Mouse (Mus musculus): ENCODE measurements around the gene Farp1.

The Farp1 gene

DNA sequence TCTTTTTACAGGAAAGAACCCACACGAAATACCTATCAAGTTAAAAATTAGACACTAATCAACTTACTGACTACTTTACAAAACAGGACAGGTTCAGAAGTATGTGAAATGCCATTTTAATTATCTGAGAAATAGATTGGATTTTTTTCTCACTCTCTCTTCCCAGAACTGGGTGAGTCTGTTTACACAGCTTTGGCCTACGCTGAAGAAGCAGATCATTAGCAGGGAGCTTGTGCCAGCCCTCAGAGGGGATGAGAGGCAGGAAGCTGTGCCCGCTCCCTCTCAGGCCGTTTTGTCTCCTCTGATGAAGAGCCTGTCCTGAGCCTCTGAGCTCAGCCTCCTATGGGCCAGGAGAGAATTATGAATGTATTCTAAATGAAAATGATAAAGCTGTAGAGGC is 216.7 kb downstream of the Farp1 start:
- intact Hi-C loops (cut with DNase I): loop anchor here (10.0 kb wide), 1 partner anchor 333 kb away; no protein-coding TSS in a partner anchor

DNA sequence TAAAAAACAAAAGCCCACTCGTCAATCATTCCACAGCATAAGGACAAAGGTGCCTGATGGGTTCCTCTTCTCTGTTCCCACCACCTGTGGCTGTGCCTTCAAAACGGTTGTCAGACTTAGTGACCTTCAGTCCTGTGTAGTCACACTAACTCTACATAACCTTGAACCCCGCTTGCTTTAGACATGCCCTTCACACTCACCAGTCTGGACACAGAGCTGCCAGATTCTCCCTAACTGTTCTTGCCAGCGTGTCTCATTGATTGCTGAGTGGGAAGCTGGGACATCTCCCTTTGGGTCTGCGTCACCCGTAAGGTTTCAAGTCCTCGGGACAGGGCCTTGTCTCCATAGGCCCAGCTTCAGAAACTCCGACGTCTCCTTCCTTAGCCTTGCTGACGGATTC is 217.5 kb downstream of the Farp1 start:
- intact Hi-C loops (cut with DNase I): loop anchor here (10.0 kb wide), 1 partner anchor 332 kb away; no protein-coding TSS in a partner anchor

DNA sequence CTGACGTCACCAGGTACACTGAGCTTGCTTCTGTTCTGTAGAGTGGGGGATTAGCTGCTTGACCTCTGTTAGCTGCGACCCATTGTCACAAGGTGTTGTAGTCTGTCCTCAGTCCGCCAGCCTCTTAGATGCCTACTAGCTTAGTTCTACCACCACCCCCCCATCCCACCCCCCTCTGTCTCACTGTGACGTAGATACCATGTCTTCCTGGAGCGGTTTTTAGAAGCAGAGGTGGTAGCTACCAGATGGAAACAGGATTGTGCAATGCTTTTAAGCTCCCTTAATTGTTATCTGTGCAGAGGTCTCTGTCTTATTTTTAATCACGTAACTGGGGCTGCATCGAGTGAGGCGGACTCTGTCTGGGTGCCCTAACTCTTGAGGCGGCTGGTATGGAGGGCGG is 219.9 kb downstream of the Farp1 start:
- intact Hi-C loops (cut with DNase I): loop anchor here (10.0 kb wide), 1 partner anchor 330 kb away; no protein-coding TSS in a partner anchor

DNA sequence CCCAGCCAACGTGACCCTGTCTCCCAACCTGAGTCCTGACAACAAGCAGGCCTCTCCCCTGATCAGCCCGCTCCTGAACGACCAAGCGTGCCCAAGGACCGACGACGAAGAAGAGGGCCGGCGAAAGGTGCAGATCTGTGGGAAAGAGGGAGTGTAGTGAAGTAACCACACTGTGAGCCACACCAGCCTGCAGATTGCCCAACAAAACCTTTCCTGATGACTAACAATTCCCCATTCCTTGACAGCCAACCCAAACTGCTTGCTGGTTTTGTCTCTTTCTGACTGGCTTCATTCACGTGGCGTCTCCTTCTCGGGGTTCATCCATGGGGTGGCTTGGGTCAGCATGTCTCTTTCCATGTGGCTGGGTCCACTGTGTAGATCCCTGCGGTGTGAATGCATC is 220.5 kb downstream of the Farp1 start:
- intact Hi-C loops (cut with DNase I): loop anchor here (10.0 kb wide), 1 partner anchor 329 kb away; no protein-coding TSS in a partner anchor

DNA sequence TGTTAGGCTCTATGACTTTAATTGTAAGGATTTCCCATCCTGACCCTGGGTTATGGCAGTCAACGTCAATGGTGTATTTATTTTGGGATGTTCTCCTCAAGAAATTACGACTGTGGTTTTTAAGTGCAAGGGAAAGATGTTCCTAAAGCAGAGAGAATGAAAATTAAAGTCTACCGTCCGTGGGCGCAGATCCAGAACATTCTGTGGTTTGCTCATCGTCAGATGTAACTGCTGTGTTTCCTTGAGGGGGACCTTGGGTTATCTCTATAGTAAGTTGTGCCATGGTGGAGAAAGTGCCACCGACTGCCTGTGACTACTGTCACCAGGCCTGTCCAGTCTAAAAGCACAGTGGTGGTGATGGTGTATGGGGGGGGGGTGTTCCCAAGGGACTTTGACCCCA is 221.9 kb downstream of the Farp1 start:
- intact Hi-C loops (cut with DNase I): loop anchor here (10.0 kb wide), 1 partner anchor 328 kb away; no protein-coding TSS in a partner anchor

DNA sequence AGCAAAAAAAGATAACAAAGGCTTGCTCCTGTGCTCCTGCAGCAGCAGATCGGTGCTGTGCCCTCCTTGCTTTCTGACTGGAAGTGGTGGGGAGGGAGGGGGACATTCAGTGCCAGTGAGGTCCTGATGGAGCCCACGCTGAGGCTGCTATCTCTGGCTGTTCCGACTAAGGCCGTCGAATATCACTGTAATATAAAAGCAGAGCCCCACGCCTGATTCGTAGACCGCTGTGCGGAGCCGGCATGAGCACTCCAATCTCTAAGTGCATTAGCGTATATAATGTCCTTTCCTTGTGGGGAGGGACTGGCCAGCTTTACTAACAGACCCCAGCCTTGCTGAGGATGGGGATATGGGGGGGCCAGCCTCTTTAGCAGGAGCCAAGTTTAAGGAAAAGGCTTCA is 224.3 kb downstream of the Farp1 start:
- intact Hi-C loops (cut with DNase I): loop anchor here (10.0 kb wide), 1 partner anchor 325 kb away; no protein-coding TSS in a partner anchor

DNA sequence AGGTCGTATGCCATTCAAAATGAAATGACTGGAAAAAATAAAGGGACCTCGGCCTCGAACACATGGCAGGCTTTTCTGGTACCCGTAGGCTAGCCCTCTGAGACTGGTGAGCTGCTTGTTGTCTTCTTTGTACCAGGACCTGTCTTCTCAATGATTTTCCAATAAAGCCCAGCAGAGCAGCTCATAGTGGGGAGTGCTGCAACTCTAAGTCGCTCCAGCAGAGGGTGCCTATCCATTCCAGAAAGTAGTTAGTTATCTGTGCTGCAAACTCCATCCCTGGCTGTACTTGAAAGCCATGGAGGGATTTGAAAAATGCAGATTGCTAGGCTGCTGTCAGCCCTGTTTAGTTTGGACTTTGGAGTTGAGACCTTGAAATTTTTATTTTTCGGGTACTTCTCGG is 224.8 kb downstream of the Farp1 start:
- intact Hi-C loops (cut with DNase I): loop anchor here (10.0 kb wide), 1 partner anchor 325 kb away; no protein-coding TSS in a partner anchor

DNA sequence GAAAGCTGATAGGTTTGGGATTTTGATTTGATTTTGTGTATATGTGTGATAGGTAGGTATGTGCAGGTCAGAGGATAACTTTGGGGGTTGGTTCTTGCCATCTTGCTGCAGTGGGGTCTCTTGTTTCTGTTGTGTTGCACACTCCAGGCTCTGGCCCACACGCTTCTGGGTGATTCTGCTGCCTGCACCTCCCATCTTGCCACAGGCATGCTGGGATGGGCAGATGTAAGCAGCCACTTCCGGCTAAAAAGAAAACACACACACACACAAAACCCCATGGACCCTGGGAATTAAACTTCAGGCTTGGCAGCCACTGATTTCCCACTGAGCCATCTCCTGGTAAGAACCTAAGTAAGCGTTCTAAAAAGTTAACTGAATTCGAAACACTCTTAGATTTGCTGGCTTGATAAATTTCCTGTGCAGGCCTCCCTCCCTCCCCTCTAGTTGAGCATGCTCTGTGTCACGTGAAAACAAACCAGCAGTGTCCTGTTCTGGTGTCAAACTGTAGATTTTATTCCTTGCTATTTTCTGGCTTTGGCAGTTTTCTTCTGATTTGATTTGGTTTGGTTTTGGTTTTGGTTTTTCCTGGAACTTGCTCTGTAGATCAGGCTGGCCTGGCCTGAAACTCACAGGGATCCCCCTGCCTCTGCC is 226.4 kb downstream of the Farp1 start:
- intact Hi-C loops (cut with DNase I): no loop called here

DNA sequence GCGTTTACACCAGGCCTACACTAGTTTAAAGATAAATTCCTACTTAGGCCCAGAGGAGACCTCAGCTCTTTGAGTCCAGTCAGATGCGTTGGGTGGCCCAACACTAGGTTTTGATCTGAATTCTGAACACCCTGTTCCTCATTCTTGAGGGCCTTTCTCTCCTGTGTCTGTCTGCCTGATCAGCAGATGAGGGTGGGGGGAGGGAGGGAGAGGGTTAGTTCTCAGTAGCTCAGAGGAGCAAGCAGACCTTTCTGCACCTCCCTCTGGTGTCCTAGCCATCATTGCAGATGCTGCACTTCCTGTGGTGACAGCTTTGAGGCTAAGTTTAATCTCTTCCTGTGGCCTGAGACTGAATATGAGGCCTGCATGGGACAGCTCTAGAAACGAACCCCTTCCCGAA is 227.6 kb downstream of the Farp1 start:
- intact Hi-C loops (cut with DNase I): no loop called here

DNA sequence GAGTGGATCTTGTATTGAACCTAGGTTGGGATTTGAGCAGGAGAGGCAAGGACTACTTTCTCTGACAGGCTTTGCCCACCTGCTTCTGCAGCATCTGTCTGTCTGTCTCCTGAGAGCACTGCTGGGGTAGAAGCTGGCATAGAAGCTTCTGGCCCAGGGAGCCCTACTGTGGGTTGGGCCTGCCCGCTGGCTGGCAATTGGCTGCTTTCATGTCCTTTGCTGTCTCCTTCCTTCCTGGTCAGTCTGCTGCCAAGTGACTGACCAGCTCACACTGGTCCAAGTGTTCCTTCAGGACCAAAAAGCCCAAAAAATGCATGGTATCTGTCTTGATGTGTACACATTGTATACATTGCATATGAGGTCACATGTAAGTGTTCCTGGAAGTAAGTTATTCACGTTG is 228.9 kb downstream of the Farp1 start:
- intact Hi-C loops (cut with DNase I): no loop called here

DNA sequence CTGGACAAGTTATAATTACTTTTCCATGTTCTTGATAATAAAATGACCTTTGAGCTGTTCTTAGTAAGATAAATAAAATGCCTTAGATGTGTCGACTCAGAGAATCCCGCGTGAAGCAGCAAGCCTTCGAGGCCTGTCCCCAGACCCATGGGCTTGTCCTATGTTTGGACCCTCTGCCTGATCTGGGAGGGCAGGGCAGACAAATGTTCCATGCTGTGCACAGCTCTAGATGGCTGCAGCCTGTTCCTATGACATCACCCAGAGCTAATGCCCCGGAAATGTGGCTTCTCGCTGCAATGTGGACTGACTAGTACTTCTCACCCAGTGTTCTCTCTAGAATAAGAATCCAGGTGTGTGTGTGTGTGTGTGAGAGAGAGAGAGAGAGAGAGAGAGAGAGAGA is 229.5 kb downstream of the Farp1 start:
- intact Hi-C loops (cut with DNase I): no loop called here

DNA sequence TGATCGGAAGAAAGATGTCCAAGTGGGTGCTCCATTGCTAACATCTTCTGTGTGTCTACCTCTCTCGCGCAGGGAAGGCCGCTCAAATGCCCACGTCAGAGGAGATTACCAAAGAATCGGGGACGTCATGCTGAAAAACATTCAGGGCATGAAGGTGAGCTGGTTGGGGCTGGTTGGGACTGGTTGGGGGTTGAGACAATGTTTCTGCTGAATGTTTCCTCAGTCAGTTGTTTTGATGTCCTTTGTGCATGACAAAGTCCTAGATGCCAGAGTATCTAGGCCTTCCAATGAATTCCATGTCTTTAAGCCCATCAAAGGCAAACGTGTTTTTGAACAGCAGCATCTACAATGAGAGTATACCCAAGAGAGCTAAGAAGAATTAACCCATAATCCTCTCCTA is 232.8 kb downstream of the Farp1 start:
- intact Hi-C loops (cut with DNase I): no loop called here

DNA sequence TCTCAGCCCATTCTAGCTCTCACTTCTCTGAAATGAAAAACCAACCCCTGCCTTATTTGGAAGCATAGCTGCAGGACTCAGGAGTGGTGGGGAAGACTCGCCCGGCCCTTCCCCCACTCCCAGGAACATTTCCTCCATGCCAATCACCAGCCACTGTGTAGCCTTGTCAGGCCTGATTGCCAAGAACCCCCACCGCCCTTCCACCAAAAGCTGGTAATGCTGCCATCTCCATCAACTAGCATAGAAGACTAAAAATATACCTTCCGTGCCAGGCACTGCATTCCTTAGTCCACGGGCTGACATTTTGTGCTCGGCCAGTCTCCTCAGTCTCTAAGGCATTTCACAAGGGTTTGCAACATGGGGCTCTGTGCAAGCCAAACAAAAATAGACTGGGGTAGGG is 235.5 kb downstream of the Farp1 start:
- intact Hi-C loops (cut with DNase I): no loop called here

DNA sequence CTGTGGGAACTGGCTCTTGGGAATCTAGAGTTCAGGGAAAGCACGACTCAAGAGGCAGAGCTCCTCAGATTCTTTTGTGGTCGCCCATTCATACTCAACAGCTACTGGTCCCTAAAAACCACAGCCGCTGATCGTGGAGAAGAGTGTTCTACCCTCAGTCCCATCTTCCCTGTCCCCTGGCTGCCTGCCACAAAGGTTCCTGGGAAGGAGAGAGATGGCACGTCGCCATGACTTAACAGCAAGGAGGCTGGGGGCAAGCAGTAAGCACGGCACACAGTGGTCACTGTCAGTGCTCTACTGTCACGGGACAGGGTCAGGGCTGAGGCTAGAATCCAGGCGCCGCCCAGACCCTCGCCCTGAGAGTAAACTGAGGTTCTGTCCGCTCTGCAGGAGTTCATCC is 240.0 kb downstream of the Farp1 start:
- intact Hi-C loops (cut with DNase I): loop anchor here (5.0 kb wide), 1 partner anchor 302 kb away; no protein-coding TSS in a partner anchor

DNA sequence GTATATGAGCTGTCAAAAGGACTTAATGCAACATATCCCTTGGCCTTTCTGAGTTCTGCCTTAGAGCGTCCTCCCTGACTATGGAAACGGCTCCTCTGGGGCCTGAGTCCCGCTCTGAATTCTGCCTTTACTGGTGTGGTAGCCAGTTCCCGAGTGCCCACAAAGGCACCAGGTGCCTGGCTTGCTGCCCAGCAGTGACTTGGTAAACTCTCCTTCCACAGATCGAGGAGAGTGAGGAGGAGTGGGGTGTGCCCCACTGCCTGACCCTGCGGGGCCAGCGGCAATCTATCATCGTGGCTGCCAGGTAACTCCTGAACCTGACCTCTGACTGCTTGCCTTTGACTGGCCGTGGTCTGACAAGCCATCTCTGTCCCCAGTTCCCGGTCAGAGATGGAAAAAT is 241.0 kb downstream of the Farp1 start:
- intact Hi-C loops (cut with DNase I): loop anchor here (5.0 kb wide), 1 partner anchor 301 kb away; no protein-coding TSS in a partner anchor

DNA sequence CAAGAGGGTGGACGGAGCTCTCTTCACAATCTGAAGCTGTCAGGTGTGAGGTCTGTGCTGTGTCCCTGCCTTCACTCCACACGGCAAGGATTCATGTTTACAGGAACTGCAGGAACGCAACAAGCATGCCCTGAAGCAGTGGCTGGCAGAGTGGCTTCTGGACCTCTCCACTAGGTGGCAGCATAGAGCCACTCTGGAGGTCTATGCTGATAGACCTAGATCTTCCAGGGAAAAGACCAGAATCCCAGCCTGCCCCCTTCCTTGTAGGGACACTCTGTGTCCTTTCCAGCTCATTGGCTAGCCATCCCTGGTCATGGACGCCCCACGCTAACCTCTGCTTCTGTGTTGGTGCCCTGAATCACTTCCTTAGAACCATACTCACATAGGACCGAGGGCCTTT is 244.1 kb downstream of the Farp1 start:
- intact Hi-C loops (cut with DNase I): loop anchor here (1.0 to 5.0 kb wide), 2 partner anchors 172 to 298 kb away; no protein-coding TSS in a partner anchor

DNA sequence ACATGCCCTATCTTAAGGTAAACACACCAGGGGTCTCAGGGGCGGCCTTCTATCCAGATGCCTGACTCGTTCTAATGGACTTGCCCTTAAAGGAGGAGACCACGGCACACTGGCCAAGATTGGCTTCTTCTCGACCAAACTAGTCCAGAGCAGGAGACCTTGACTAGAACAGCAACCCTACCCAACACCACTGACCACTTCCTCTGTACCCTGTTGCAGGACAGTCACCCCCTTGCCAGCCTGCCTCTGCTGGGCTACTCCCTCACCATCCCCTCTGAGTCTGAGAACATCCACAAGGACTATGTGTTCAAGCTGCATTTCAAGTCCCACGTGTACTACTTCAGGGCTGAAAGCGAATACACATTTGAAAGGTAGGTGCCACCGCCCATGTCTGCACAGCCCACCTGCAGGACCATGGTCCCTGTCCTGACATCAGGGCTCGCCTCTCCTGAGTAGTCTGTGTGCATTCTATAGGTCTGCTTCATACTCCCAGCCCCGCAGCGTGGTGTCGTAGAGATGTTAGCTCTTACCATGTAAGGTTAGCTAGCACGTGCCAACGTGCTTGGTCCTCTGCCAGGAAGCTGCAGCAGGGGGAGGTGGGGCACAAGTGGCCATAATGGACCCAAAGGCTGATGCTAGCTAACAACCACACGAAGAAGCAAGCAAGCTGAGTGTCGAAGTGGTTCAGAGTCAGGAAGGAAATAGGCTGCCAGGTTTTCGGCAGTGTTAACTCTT is 245.8 kb downstream of the Farp1 start:
- intact Hi-C loops (cut with DNase I): loop anchor here (10.0 kb wide), 1 partner anchor 144 kb away; no protein-coding TSS in a partner anchor

DNA sequence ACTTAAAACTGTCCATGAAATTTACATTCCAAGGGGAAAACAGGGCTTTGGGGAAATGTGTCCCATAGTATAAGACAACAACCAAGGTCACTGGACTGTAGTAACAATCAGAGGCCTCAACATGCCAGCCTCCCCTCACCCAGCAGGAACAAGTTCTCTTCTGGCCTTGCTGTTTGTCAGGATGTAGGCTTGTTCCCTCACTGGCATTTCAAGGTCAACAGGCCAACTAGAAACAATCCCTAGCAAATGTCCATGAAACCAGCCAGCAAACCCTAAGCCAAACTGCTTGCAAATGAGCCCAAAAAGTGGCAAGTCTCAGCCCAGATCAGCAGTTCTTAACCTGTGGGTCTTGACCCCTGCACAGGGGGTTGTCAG is 246.3 kb downstream of the Farp1 start:
- intact Hi-C loops (cut with DNase I): loop anchor here (10.0 kb wide), 1 partner anchor 143 kb away; no protein-coding TSS in a partner anchor

DNA sequence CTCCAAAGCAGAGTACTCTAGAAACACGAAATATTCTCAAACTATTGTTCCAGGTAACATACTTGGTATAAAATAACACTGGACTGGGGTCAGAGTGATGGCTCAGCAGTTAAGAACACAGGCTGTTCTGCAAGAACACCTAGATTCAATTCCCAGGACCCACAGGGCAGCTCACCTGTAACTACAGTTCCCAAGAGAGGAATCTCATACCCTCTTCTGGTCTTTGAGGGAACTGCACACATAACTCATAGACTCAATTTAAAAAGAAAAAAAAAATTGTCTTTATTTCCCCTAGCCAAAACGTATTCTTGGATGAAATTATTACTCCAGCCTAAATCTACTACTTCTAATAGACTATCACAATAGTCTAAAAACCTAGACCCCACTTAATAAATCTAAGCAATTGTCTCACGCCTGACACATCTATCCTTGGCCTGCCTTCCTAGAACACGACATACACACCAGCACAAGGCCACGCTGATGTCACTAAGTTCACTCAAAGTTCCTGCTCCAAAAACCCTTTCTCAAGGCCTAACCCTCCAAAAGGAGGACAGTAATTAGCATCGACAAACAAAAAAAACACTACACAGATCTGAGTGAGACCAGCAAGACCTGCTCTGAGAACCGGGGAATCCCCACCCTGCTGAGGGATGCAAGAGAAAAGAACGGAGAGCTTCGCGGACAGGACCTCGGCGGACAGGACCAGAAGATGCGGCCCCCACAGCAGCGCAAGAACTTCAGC is 250.6 kb downstream of the Farp1 start:
- intact Hi-C loops (cut with DNase I): loop anchor here (5.0 to 10.0 kb wide), 3 partner anchors 62 to 139 kb away; no protein-coding TSS in a partner anchor

DNA sequence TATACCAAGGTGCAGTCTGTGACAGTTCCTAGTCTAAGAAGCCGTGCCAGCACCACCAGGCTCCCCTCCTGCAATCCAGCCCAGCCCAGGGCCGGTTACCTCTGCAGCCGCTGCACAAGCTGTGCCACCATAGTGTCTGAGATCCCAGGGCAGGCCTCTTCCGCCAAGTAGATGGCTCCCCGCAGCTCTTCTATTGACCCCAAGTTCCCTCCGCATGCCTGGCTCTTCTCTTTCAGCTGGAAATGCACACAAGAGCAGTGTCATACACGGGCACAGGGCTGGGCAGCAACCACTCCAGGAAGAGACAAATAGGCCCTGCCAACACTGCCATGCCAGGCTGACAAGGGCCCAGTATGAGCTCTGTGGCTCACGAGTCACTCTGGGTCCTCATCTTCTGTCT is 256.9 kb downstream of the Farp1 start:
- intact Hi-C loops (cut with DNase I): no loop called here

DNA sequence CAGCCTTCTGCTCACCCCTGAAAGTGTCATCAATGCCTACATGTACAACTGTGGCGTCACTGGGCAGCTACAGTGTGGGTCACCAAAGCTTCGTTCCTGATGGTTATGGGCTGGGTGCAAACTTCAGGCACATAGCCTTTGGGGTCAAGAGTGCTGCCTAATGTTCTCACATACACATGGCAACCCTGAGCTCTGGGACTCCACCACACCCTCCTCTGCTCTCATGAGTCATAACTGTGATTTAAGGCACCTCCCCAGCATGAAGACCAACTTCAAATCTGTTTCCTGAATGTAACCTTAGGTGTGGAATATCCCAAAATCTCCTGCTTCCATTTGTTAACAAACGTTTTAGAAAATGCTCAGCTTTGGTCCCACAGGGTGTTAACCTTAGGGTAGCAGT is 257.4 kb downstream of the Farp1 start:
- intact Hi-C loops (cut with DNase I): no loop called here

DNA sequence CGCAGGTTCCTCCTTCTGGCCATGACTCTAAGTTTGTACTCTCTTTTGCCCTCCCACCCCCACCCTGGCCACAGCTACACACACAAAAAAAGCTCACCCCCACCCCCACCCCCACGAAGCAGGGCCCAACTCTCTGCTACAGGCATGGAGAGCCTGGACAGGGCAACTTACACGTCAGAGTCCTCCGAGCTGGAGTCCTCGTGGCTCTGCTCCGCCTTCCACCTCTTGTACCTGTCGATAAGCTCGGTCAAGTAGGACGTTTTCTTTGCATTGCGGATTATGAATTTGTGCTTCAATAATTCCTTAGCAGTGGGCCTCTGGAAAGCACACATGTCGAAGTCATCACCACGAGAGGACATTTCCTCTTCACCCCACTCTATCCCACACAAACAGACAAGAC is 259.5 kb downstream of the Farp1 start:
- intact Hi-C loops (cut with DNase I): no loop called here

All from adrenal gland (tissue).